Mouse (Mus musculus): Measurements from ENCODE around the gene Ccdc120. TPM values are rescaled to one million over a fixed set of nuclear protein-coding genes. Genes with fewer than 3 reads are reported as not detected.

Ccdc120 gene
- polyA plus RNA-seq (2012; rRNA removed), result 23.7 and 25.4 TPM in 2 replicates

- DNase-seq (ENCODE audit: extremely low spot score in 1 of 2, low spot score in 1 of 2), result peak; percentile 38 to 83
Observed at GRCm38 (mm10) chrX:7750432-7751116, at the start of gene Ccdc120. Ccdc120 (minus strand) TSS chrX:7750905.

GRCm38 (mm10) chrX:7797327-7797726 is 46.6 kb upstream of the Ccdc120 start:
- DNase-seq (ENCODE audit: extremely low spot score in 1 of 2, low spot score in 1 of 2), result no peak

DNA sequence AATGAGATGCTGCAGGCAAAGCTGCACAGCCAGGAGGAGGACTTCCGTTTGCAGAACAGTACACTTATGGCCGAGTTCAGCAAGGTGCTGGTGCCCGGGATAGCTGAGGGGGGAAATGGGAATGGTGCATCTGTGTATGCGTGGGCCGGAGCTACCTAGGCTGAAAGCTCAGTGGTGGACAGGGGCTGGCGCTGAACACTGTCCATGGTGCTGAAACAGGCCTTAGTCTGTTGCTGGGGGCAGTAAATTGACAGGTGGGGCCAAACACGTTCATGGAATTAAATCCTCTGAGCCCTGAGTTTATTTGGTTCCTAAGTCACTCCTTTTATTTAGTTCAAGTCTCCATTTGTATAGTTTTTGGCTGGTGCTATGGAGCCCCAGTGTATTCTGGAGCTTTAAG is 44.3 kb upstream of the Ccdc120 start:
- no peak for DNase-seq (ENCODE audit: extremely low spot score in 1 of 2, low spot score in 1 of 2)

- peak in 1 of 2 experiments; percentile 23 for DNase-seq (ENCODE audit: extremely low spot score in 1 of 2, low spot score in 1 of 2)
Observed at GRCm38 (mm10) chrX:7793361-7793760, 42.7 kb upstream of the Ccdc120 start.

DNA sequence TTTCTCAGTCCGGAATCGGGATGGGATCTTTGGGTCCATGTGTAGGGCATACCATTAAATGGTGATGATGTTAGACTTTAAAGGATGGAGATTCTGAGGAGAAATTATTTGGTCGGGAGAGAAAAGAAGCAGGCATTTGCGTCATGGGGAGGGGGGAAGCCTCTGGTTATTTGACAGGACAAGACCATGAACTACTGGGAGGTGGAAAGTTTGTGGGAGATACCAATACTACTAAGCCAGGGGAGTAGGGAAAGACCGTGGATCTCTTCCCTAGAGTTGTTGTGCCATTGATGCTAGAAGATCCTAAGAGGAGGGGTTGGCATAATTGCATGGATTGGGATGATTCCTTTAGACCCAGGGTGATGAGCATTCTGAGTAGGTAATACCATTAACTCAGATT is 39.6 kb upstream of the Ccdc120 start:
- peak in 1 of 2 experiments; percentile 11 for DNase-seq (ENCODE audit: extremely low spot score in 1 of 2, low spot score in 1 of 2)

- DNase-seq (ENCODE audit: extremely low spot score in 1 of 2, low spot score in 1 of 2), result peak; percentile 38 to 77
Observed at GRCm38 (mm10) chrX:7789542-7790136, 38.9 kb upstream of the Ccdc120 start, which contains the start of gene Gripap1. Gripap1 (plus strand) TSS chrX:7789765.

DNA sequence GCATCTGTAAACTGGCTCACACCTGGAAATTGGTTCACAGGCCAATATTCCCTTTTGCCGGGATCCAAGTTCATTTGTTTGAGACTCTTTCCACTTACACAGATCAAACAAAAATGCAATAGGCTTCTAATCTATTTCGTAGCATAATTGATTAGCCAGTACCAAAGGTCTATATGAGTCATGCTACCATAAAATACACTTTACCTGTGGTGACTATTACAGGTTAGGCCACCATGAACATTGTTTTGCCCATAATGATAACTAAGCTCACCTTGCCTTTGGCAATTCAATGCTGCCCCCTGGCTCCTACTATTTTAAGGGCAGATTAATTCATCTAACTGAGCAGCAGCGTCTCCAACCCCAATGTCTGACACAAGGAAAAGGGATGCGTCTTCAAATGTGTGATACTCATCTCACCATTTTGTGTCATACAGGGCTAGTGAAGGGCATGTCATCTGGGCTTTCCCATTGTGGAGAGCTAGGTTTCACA is 31.9 kb upstream of the Ccdc120 start:
- no peak for DNase-seq (ENCODE audit: extremely low spot score in 1 of 2, low spot score in 1 of 2)

- no peak for DNase-seq (ENCODE audit: extremely low spot score in 1 of 2, low spot score in 1 of 2)
Observed at GRCm38 (mm10) chrX:7779294-7779693, 28.6 kb upstream of the Ccdc120 start.

GRCm38 (mm10) chrX:7778450-7779244 is 27.9 kb upstream of the Ccdc120 start:
- no peak for DNase-seq (ENCODE audit: extremely low spot score in 1 of 2, low spot score in 1 of 2)

GRCm38 (mm10) chrX:7776329-7777082 is 25.8 kb upstream of the Ccdc120 start:
- DNase-seq (ENCODE audit: extremely low spot score in 1 of 2, low spot score in 1 of 2), result peak in 1 of 2 experiments; percentile 72

GRCm38 (mm10) chrX:7775501-7776205 is 24.9 kb upstream of the Ccdc120 start:
- DNase-seq (ENCODE audit: extremely low spot score in 1 of 2, low spot score in 1 of 2), result no peak

GRCm38 (mm10) chrX:7772766-7773165 is 22.1 kb upstream of the Ccdc120 start:
- no peak for DNase-seq (ENCODE audit: extremely low spot score in 1 of 2, low spot score in 1 of 2)

GRCm38 (mm10) chrX:7769302-7770017 is 18.8 kb upstream of the Ccdc120 start:
- DNase-seq (ENCODE audit: extremely low spot score in 1 of 2, low spot score in 1 of 2), result no peak

GRCm38 (mm10) chrX:7765764-7766163 is 15.1 kb upstream of the Ccdc120 start:
- DNase-seq (ENCODE audit: extremely low spot score in 1 of 2, low spot score in 1 of 2), result peak in 1 of 2 experiments; percentile 17

DNA sequence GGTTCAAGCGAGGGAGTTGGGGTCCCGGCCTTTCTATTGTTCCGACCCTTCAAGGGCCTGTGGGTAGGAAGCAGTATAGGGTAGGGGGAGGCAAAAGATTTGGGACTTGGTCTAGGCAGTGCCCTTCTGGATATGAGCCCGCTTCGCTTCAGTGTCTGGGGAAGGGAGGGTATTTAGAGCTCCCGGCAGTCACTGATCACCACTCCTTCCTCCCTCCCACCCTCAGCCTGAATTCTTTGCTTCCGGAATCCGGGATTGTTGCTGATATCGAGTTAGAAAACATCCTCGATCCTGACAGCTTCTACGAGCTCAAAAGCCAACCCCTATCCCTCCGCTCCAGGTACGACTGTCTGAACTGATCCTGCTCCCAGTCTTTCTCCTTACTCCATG is 14.6 kb upstream of the Ccdc120 start:
- peak in 1 of 2 experiments; percentile 8 for DNase-seq (ENCODE audit: extremely low spot score in 1 of 2, low spot score in 1 of 2)

- DNase-seq (ENCODE audit: extremely low spot score in 1 of 2, low spot score in 1 of 2), result no peak
Observed at GRCm38 (mm10) chrX:7764657-7765280, 14.1 kb upstream of the Ccdc120 start.

DNA sequence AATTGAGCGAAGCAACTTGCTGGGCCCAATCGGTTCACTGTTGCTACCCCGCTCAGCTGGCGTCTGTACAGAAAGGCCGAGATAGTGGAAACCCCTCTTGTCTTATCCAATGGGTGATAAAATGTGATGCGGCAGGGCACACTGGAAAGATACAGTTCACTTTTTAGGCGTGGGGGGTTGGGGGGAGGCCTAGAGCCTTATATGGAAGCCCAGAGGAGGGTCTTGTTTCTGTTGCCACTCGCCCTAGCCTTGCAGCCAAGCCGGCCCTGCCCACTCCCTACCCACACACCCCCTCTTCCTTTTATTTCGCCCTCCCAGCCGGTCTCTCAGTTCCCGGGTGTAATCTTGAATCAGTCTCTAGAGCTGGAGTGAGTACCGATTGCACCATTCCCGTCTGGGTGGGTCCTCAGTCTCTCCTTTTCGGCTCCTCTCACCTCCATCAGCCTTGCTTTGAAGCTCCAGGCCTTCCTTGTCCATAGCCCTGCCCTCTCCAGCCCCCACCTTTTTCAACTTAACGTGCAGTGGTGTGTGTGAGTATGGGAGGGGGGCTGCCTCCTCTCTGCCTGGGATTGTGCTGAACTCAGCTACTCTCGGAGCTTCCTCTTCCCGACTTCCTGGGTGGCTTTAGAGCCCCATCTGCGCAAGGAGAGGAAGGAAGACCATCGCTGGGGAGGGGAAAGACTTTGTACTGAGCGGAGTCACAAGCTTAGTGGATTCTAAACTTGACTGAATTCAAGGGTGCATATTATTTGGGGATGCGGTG is 13.1 kb upstream of the Ccdc120 start:
- no peak for DNase-seq (ENCODE audit: extremely low spot score in 1 of 2, low spot score in 1 of 2)

DNA sequence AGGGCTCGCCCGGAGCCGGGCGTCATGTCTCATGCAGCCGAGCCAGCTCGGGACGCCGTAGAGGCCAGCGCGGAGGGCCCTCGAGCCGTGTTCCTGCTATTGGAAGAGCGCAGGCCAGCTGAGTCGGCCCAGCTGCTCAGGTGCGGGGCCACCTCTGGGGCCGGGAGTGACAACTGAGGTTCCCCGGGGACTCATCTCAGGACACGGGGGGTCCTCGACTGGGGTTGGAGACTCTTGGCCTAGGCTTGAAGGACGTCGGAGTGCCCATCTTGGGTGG is 12.2 kb upstream of the Ccdc120 start:
- DNase-seq (ENCODE audit: extremely low spot score in 1 of 2, low spot score in 1 of 2), result no peak
